8 mouse cellular contexts compared by ENCODE assay signal in the genomic region with DNA sequence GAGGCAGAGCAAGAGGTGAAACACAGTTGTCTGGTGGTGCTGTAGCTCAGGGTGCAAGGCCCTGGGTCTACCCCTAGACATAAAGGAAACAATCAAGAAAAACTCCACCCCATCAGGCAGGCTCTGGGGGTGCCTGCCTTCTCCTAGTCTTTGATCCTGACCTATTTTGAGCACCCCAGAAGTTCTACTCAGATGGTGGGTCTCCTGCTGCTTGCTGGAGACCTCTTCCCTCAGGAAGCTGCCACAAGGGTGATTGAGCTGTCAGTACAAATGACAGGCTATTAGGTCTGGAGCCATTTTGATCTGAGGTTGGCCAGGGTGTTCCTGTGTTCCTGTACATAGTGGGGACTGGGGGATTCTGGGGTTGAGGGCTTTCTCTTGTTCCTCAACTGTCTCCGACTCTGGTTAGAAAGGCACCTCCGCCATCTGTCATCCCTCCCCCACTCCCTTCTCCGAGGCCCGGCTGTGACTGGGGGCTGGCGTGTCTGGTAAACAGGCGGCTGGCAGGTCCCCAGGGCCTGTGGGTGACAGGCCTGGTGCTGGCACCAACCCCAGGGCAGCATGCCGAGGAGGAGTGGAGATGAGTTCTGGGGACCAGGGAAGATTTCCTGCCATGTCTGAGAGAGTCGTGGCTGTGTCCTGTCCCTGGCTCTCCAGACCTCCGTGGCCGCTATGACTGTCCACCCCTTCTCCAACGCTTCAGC.
DNase-seq lines count a peak whose midpoint lies in the region; ATAC-seq and TF ChIP-seq lines count a peak whose summit lies in the region.

No protein-coding gene starts in this region.

- H3K9ac ChIP-seq in forebrain, embryonic 16.5 days (replicated peaks; ENCODE audit: low read depth, low read length): peak overlapping the region; percentile 56

- peak overlapping the region; percentile 69 for H3K4me2 ChIP-seq in forebrain, embryonic 16.5 days (ENCODE audit: low read length)

- intact Hi-C loops in heart, postnatal 36 days (cut with DNase I): no loop called here

- peak; percentile 26 for DNase-seq in CD4-positive helper T cell, adult 2 months (ENCODE audit: low read depth, low spot score)
- DNase-seq in brain, embryonic 14.5 days (ENCODE audit: low read depth): peak; percentile 96
- DNase-seq in heart, postnatal 36 days: peak; percentile 75 to 80
- DNase-seq in layer of hippocampus, adult 18-20 months (ENCODE audit: low spot score in 2 of 2): peak; percentile 91 to 96
- peak; percentile 82 to 90 for DNase-seq in lung, adult 18-20 months
- DNase-seq in urinary bladder, postnatal 36 days (ENCODE audit: low spot score in 2 of 2): peak; percentile 28 to 69

- no peaks in the 10 kb centered on the region for H3K9me3 ChIP-seq in forebrain, embryonic 16.5 days (ENCODE audit: control insufficient read depth, low read length)

- H3K27me3 ChIP-seq in forebrain, embryonic 16.5 days (replicated peaks; ENCODE audit: control insufficient read depth, insufficient read depth, low read length): no peaks in the 10 kb centered on the region

- ATAC-seq in forebrain, embryonic 16.5 days: peak; percentile 60

- H3K27ac ChIP-seq in forebrain, embryonic 16.5 days (ENCODE audit: low read length): peak overlapping the region; percentile 100
- peak overlapping the region; percentile 99 for H3K27ac ChIP-seq in olfactory bulb, adult 2 months (ENCODE audit: insufficient read depth, low read depth, low read length)

- H3K4me1 ChIP-seq in forebrain, embryonic 16.5 days (replicated peaks; ENCODE audit: control insufficient read depth, insufficient read depth, low read length): peaks cover 54% of the 10 kb centered on the region
- peaks cover 68% of the 10 kb centered on the region for H3K4me1 ChIP-seq in olfactory bulb, adult 2 months (ENCODE audit: control insufficient read depth, insufficient read depth, low read length)

- no peak for TF ChIP-seq POLR2A in brain, embryonic 14.5 days (IDR thresholded peaks at IDR 0.05; ENCODE audit: borderline replicate concordance, extremely low read depth, insufficient read depth, insufficient read length, poor library complexity, severe bottlenecking)
- no peak for TF ChIP-seq POLR2A in olfactory bulb, adult 2 months (IDR thresholded peaks at IDR 0.05; ENCODE audit: insufficient read depth, low read depth, low read length)

- WGBS in forebrain, embryonic 16.5 days: 6% methylated on average over 11 of the region's 11 CpGs
- 13% methylated on average over 11 of the region's 11 CpGs for WGBS in olfactory bulb, adult 2 months

- H3K36me3 ChIP-seq in forebrain, embryonic 16.5 days (ENCODE audit: control insufficient read depth, insufficient read depth): no peaks in the 10 kb centered on the region

- no peak for TF ChIP-seq CTCF in brain, embryonic 14.5 days (IDR thresholded peaks at IDR 0.05; ENCODE audit: borderline replicate concordance, extremely low read depth, insufficient read depth, insufficient read length)
- no peak for TF ChIP-seq CTCF in olfactory bulb, adult 2 months (IDR thresholded peaks at IDR 0.05; ENCODE audit: insufficient read depth, low read depth, low read length)

- no peak overlapping the region; the same call in 1 of the 2 replicates for H3K4me3 ChIP-seq in forebrain, embryonic 16.5 days (replicated peaks; ENCODE audit: low read length)
- H3K4me3 ChIP-seq in olfactory bulb, adult 2 months (ENCODE audit: insufficient read depth, low read depth, low read length): no peak overlapping the region

Comparison
In these comparisons a context has a peak if more than half of its experiments do, and no peak if none do; other contexts are left out.
1. DNase-seq: peak in every context shown above with its lines; median percentile 96 in brain, embryonic 14.5 days; 94 in layer of hippocampus, adult 18-20 months; 86 in lung, adult 18-20 months; 78 in heart, postnatal 36 days; 48 in urinary bladder, postnatal 36 days; 26 in CD4-positive helper T cell, adult 2 months.